Mouse (Mus musculus) CH12.LX (cell line): ENCODE measurements around the gene Trim32. TPM values are rescaled to one million over a fixed set of nuclear protein-coding genes. Genes with fewer than 3 reads are reported as not detected.

Experiments used
- DNase-seq: peaks from one replicate; pipeline ENCODE4 v3.0.0-alpha.2; 2013; ENCODE audit errors: extremely low read depth
- H3K27ac ChIP-seq: 2 replicates; pipeline ENCODE4 v1.5.1; 2012; ENCODE audit warnings: low read depth, mild to moderate bottlenecking, control low read depth, moderate library complexity; ENCODE audit not compliant: insufficient read depth
- H3K27me3 ChIP-seq: replicated peaks from 2 replicates; pipeline ENCODE3; 2012; ENCODE audit warnings: inconsistent platforms
- H3K36me3 ChIP-seq, 2 experiments: replicated peaks in 1 of 2; 2 replicates each; pipeline versions ENCODE3 to v1.6.1; 2012; ENCODE audit warnings: inconsistent platforms in 1 of 2, low read length in 1 of 2, mild to moderate bottlenecking in 1 of 2, mixed read lengths in 1 of 2, moderate library complexity in 1 of 2; ENCODE audit not compliant: control insufficient read depth in 1 of 2, insufficient read depth in 1 of 2
- H3K4me1 ChIP-seq, 2 experiments: 2 replicates each; pipeline ENCODE4 v1.6.1; 2012; ENCODE audit warnings: inconsistent platforms in 1 of 2, moderate library complexity in 1 of 2; ENCODE audit not compliant: insufficient read depth in 2 of 2, control insufficient read depth in 1 of 2
- H3K4me2 ChIP-seq: 2 replicates; pipeline ENCODE4 v1.6.1; 2012; ENCODE audit warnings: low read depth, mild to moderate bottlenecking, control low read depth; ENCODE audit not compliant: poor library complexity, insufficient read depth, severe bottlenecking
- H3K4me3 ChIP-seq, 3 experiments: fragments of 150-350 bp in 1 of 3; sonication (generic) in 1 of 3; replicated peaks in 1 of 3; 2 replicates each; pipeline versions ENCODE3 to v1.5.1; 2011 to 2012; ENCODE audit warnings: low read depth in 2 of 3, low read length in 2 of 3, mild to moderate bottlenecking in 2 of 3, moderate library complexity in 2 of 3, control low read depth in 1 of 3, improper control_type of control experiment in 1 of 3, inconsistent platforms in 1 of 3, mixed read lengths in 1 of 3; ENCODE audit not compliant: poor library complexity in 1 of 3
- H3K79me2 ChIP-seq: replicated peaks from 2 replicates; pipeline ENCODE4 v1.6.1; 2012; ENCODE audit warnings: mild to moderate bottlenecking, moderate library complexity; ENCODE audit not compliant: control insufficient read depth, poor library complexity, insufficient read depth, severe bottlenecking; ENCODE audit errors: extremely low read depth
- H3K9ac ChIP-seq: 2 replicates; pipeline ENCODE4 v1.6.1; 2012; ENCODE audit warnings: low read depth, mild to moderate bottlenecking, control low read depth, moderate library complexity; ENCODE audit not compliant: insufficient read depth
- H3K9me3 ChIP-seq: replicated peaks from 2 replicates; pipeline ENCODE3; 2012; ENCODE audit warnings: low read length, inconsistent platforms, mixed read lengths
- CHD1 ChIP-seq: IDR thresholded peaks from 2 replicates; pipeline ENCODE4 v1.6.1; 2012; ENCODE audit warnings: low read depth, low read length, improper control_type of control experiment, inconsistent platforms
- CTCF ChIP-seq, 2 experiments: IDR thresholded peaks in 1 of 2; conservative IDR thresholded peaks in 1 of 2; 2 replicates each; pipeline ENCODE4 v1.5.1; 2011 to 2012; ENCODE audit warnings: low read depth in 2 of 2, low read length in 2 of 2, improper control_type of control experiment in 1 of 2, inconsistent platforms in 1 of 2, mild to moderate bottlenecking in 1 of 2, moderate library complexity in 1 of 2
- ELF1 ChIP-seq: IDR thresholded peaks from 2 replicates; pipeline ENCODE4 v1.6.1; 2014; ENCODE audit warnings: low read depth, mild to moderate bottlenecking, inconsistent platforms, low read length, improper control_type of control experiment
- EP300 ChIP-seq: IDR thresholded peaks from 2 replicates; pipeline ENCODE4 v1.6.1; 2011; ENCODE audit warnings: low read length, improper control_type of control experiment
- GABPA ChIP-seq: IDR thresholded peaks from 2 replicates; pipeline ENCODE4 v1.6.1; 2012; ENCODE audit warnings: low read depth, low read length, improper control_type of control experiment, inconsistent platforms; ENCODE audit not compliant: insufficient replicate concordance
- HCFC1 ChIP-seq: IDR thresholded peaks from 2 replicates; pipeline ENCODE4 v1.6.1; 2012; ENCODE audit warnings: low read depth, mild to moderate bottlenecking, inconsistent platforms, low read length, improper control_type of control experiment
- IRF4 ChIP-seq: IDR thresholded peaks from 2 replicates; pipeline ENCODE4 v1.6.1; 2014; ENCODE audit warnings: low read depth, mild to moderate bottlenecking, inconsistent platforms, low read length, improper control_type of control experiment
- JUN ChIP-seq: IDR thresholded peaks from 2 replicates; pipeline ENCODE4 v1.6.1; 2011; ENCODE audit warnings: low read depth, mild to moderate bottlenecking, low read length, improper control_type of control experiment, moderate library complexity; ENCODE audit not compliant: insufficient read depth
- JUND ChIP-seq: conservative IDR thresholded peaks from 2 replicates; pipeline ENCODE4 v1.6.1; 2011; ENCODE audit warnings: low read depth, low read length, improper control_type of control experiment
- MAFK ChIP-seq: IDR thresholded peaks from 2 replicates; pipeline ENCODE4 v1.6.1; 2011; ENCODE audit warnings: low read length, improper control_type of control experiment; ENCODE audit not compliant: insufficient replicate concordance
- MAX ChIP-seq: IDR thresholded peaks from 2 replicates; pipeline ENCODE4 v1.6.1; 2011; ENCODE audit warnings: low read length, improper control_type of control experiment
- MAZ ChIP-seq: IDR thresholded peaks from 2 replicates; pipeline ENCODE4 v1.6.1; 2012; ENCODE audit warnings: low read depth, mild to moderate bottlenecking, inconsistent platforms, low read length, improper control_type of control experiment, moderate library complexity
- MEF2A ChIP-seq: IDR thresholded peaks from 2 replicates; pipeline ENCODE4 v1.6.1; 2014; ENCODE audit warnings: low read depth, mild to moderate bottlenecking, inconsistent platforms, low read length, improper control_type of control experiment, borderline replicate concordance
- MXI1 ChIP-seq: IDR thresholded peaks from 2 replicates; pipeline ENCODE4 v1.6.1; 2011; ENCODE audit warnings: mild to moderate bottlenecking, low read depth, low read length, improper control_type of control experiment
- MYC ChIP-seq: IDR thresholded peaks from 2 replicates; pipeline ENCODE4 v1.6.1; 2011; ENCODE audit warnings: low read depth, mild to moderate bottlenecking, improper control_type of control experiment, low read length
- NELFE ChIP-seq: IDR thresholded peaks from 2 replicates; pipeline ENCODE4 v1.6.1; 2011; ENCODE audit warnings: low read depth, low read length, improper control_type of control experiment
- PAX5 ChIP-seq: IDR thresholded peaks from 2 replicates; pipeline ENCODE4 v1.6.1; 2012; ENCODE audit warnings: low read length, inconsistent platforms, mixed read lengths
- POLR2A ChIP-seq: IDR thresholded peaks from 2 replicates; pipeline ENCODE4 v1.6.1; 2011; ENCODE audit warnings: low read depth, mild to moderate bottlenecking, improper control_type of control experiment, low read length
- POLR2AphosphoS2 ChIP-seq: IDR thresholded peaks from 2 replicates; pipeline ENCODE4 v1.6.1; 2011; ENCODE audit warnings: low read depth, low read length, improper control_type of control experiment
- RAD21 ChIP-seq: IDR thresholded peaks from 2 replicates; pipeline ENCODE4 v1.6.1; 2011; ENCODE audit warnings: low read depth, mild to moderate bottlenecking, low read length, improper control_type of control experiment, moderate library complexity
- RCOR1 ChIP-seq: conservative IDR thresholded peaks from 2 replicates; pipeline ENCODE4 v1.6.1; 2012; ENCODE audit warnings: low read depth, mild to moderate bottlenecking, inconsistent platforms, low read length, improper control_type of control experiment
- SIN3A ChIP-seq: IDR thresholded peaks from 2 replicates; pipeline ENCODE4 v1.6.1; 2012; ENCODE audit warnings: low read length, improper control_type of control experiment, inconsistent platforms
- SMC3 ChIP-seq: IDR thresholded peaks from 2 replicates; pipeline ENCODE4 v1.6.1; 2011; ENCODE audit warnings: low read depth, low read length, improper control_type of control experiment
- UBTF ChIP-seq: IDR thresholded peaks from 2 replicates; pipeline ENCODE4 v1.6.1; 2012; ENCODE audit warnings: low read depth, mild to moderate bottlenecking, inconsistent platforms, low read length, improper control_type of control experiment, moderate library complexity
- USF1 ChIP-seq: IDR thresholded peaks from 2 replicates; pipeline ENCODE4 v1.6.1; 2014; ENCODE audit warnings: low read depth, mild to moderate bottlenecking, inconsistent platforms, low read length, improper control_type of control experiment
- USF2 ChIP-seq: conservative IDR thresholded peaks from 2 replicates; pipeline ENCODE4 v1.6.1; 2011; ENCODE audit warnings: low read depth, low read length, improper control_type of control experiment
- ZC3H11A ChIP-seq: IDR thresholded peaks from 2 replicates; pipeline ENCODE4 v1.6.1; 2012; ENCODE audit warnings: low read depth, mild to moderate bottlenecking, inconsistent platforms, low read length, improper control_type of control experiment
- ZKSCAN1 ChIP-seq: IDR thresholded peaks from 2 replicates; pipeline ENCODE4 v1.6.1; 2012; ENCODE audit warnings: low read depth, inconsistent platforms, low read length, improper control_type of control experiment, borderline replicate concordance
- ZMIZ1 ChIP-seq: IDR thresholded peaks from 2 replicates; pipeline ENCODE4 v1.6.1; 2012; ENCODE audit warnings: low read depth, mild to moderate bottlenecking, inconsistent platforms, low read length, improper control_type of control experiment
- dilution Hi-C: fragments of 300-500 bp; cut with MboI; formaldehyde crosslinking; loops from 2 replicates; pipeline ENCODE4 v1.14.3; 2020; ENCODE audit warnings: low sequenced_read_pairs; ENCODE audit not compliant: extremely low pct_unique_long_range_greater_than_20kb, extremely low pct_ligation_motif_present
- in situ Hi-C: fragments of 300-500 bp; cut with MboI; formaldehyde crosslinking; loops from 3 replicates; pipeline ENCODE4 v1.14.3; 2019; ENCODE audit warnings: low sequenced_read_pairs, low pct_ligation_motif_present, low pct_unique_long_range_greater_than_20kb, mixed read lengths
- polyA plus RNA-seq: library from polyadenylated mRNA; unstranded; fragments of >175 nt; gene quantifications from 2 replicates; pipeline ENCODE4 v1.2.1, GENCODE M21; 2012; ENCODE audit warnings: low read depth; ENCODE audit not compliant: insufficient read length
- total RNA-seq, 2 experiments: library from RNA; depleted of rRNA; stranded (reverse); fragments of 300-350 nt in 1 of 2; fragments of >200 nt in 1 of 2; gene quantifications; 2 replicates each; pipeline ENCODE4 v1.2.3; 2012 to 2014

Gene Trim32
- total and polyA plus RNA-seq, 3 experiments, result 23.4 to 26.2 (median 23.7) TPM

- no peak for TF ChIP-seq RCOR1
- TF ChIP-seq MEF2A, result no peak
- TF ChIP-seq UBTF, result no peak
- TF ChIP-seq ELF1, result no peak
- TF ChIP-seq ZMIZ1, result no peak
- TF ChIP-seq RAD21, result no peak
- TF ChIP-seq MAX, result no peak
- no peak for TF ChIP-seq JUN
- no peak for TF ChIP-seq USF1
- TF ChIP-seq HCFC1, result no peak
- TF ChIP-seq ZC3H11A, result no peak
- TF ChIP-seq MYC, result no peak
- TF ChIP-seq CHD1, result no peak
- no peak for TF ChIP-seq CTCF (conservative IDR thresholded peaks at IDR 0.05 in 1 of 2, IDR thresholded peaks at IDR 0.05 in 1 of 2; ENCODE audit: low read depth in 2 of 2, low read length in 2 of 2)
- TF ChIP-seq USF2, result no peak
- TF ChIP-seq IRF4, result no peak
- TF ChIP-seq SIN3A, result no peak
- TF ChIP-seq PAX5, result no peak
- no peak for TF ChIP-seq EP300
- TF ChIP-seq, all 38 proteins: peak for 0
- Histone ChIP-seq H3K27me3 (no peaks in the 10 kb centered on the region), H3K9me3 (no peaks in the 10 kb centered on the region), H3K4me3 (no peak overlapping the region), H3K79me2 (peaks cover 65% of the 10 kb centered on the region), H3K27ac (no peak overlapping the region), H3K9ac (no peak overlapping the region), H3K4me2 (no peak overlapping the region), H3K36me3 (peaks cover 34 to 79% of the 10 kb centered on the region in 2 experiments), H3K4me1 (peaks cover 14 to 35% of the 10 kb centered on the region in 2 experiments)
- DNase-seq, result no peak
- dilution Hi-C loops, result no loop called here
- in situ Hi-C loops, result no loop called here
These were observed 6.1 kb downstream of the Trim32 start for GRCm38 (mm10) chr4:65610896-65611295.

- Histone ChIP-seq H3K4me3 (no peak overlapping the region), H3K36me3 (peaks cover 40 to 87% of the 10 kb centered on the region in 2 experiments), H3K9me3 (no peaks in the 10 kb centered on the region), H3K27ac (no peak overlapping the region), H3K4me1 (peaks cover 7 to 16% of the 10 kb centered on the region in 2 experiments), H3K4me2 (no peak overlapping the region), H3K9ac (no peak overlapping the region), H3K79me2 (peaks cover 43% of the 10 kb centered on the region), H3K27me3 (no peaks in the 10 kb centered on the region)
- in situ Hi-C loops (no loop called here), dilution Hi-C loops (no loop called here)
- no peak for TF ChIP-seq MAZ
- no peak for TF ChIP-seq USF2
- TF ChIP-seq JUN, result no peak
- no peak for TF ChIP-seq CHD1
- TF ChIP-seq POLR2A, result no peak
- TF ChIP-seq GABPA, result no peak
- TF ChIP-seq MAX, result no peak
- TF ChIP-seq JUND, result no peak
- no peak for TF ChIP-seq ELF1
- no peak for TF ChIP-seq RCOR1
- TF ChIP-seq EP300, result no peak
- no peak for TF ChIP-seq POLR2AphosphoS2
- no peak for TF ChIP-seq NELFE
- TF ChIP-seq MXI1, result no peak
- no peak for TF ChIP-seq MAFK
- no peak for TF ChIP-seq SIN3A
- TF ChIP-seq SMC3, result no peak
- TF ChIP-seq ZKSCAN1, result no peak
- no peak for TF ChIP-seq CTCF (conservative IDR thresholded peaks at IDR 0.05 in 1 of 2, IDR thresholded peaks at IDR 0.05 in 1 of 2; ENCODE audit: low read depth in 2 of 2, low read length in 2 of 2)
- DNase-seq, result no peak
These were observed 8.3 kb downstream of the Trim32 start for GRCm38 (mm10) chr4:65613135-65613534.
